In genomic region chr7:16045538-16045937, GRCm38 (mm10) we compare ENCODE assay signal across 7 mouse cellular contexts. TPM values are rescaled to one million over a fixed set of nuclear protein-coding genes. Genes with fewer than 3 reads are reported as not detected.
DNase-seq lines count a peak whose midpoint lies in the region; ATAC-seq and TF ChIP-seq lines count a peak whose summit lies in the region.

No protein-coding gene starts in this region.

- peaks cover 18% of the 10 kb centered on the region for H3K4me1 ChIP-seq in liver, adult 2 months (ENCODE audit: control insufficient read depth, insufficient read depth, low read length)
- peaks cover 56% of the 10 kb centered on the region for H3K4me1 ChIP-seq in embryonic facial prominence, embryonic 13.5 days
- H3K4me1 ChIP-seq in intestine, embryonic 14.5 days (replicated peaks; ENCODE audit: control insufficient read depth, insufficient read depth, low read length), result peaks cover 28% of the 10 kb centered on the region
- H3K4me1 ChIP-seq in neural tube, embryonic 12.5 days, result peaks cover 44% of the 10 kb centered on the region

- no peaks in the 10 kb centered on the region for H3K27me3 ChIP-seq in liver, adult 2 months (ENCODE audit: control insufficient read depth, insufficient read depth, low read length)
- no peaks in the 10 kb centered on the region for H3K27me3 ChIP-seq in embryonic facial prominence, embryonic 13.5 days
- no peaks in the 10 kb centered on the region for H3K27me3 ChIP-seq in intestine, embryonic 14.5 days (replicated peaks; ENCODE audit: control insufficient read depth, insufficient read depth, low read length)
- H3K27me3 ChIP-seq in neural tube, embryonic 12.5 days (replicated peaks), result no peaks in the 10 kb centered on the region

- no peak for ATAC-seq in embryonic facial prominence, embryonic 13.5 days (ENCODE audit: insufficient number of reproducible peaks, insufficient read depth, low FRiP score, low TSS enrichment, low read depth)
- ATAC-seq in intestine, embryonic 14.5 days (replicated peaks; ENCODE audit: low FRiP score, low TSS enrichment, low read depth), result no peak
- ATAC-seq in neural tube, embryonic 12.5 days (ENCODE audit: low FRiP score, low read depth), result no peak
- ATAC-seq in cerebellum, adult (ENCODE audit: insufficient number of reproducible peaks, low FRiP score, low TSS enrichment), result no peak

- no peak for TF ChIP-seq POLR2A in liver, adult 2 months (IDR thresholded peaks at IDR 0.05; ENCODE audit: extremely low read depth, insufficient read depth, low read length)

- 45% methylated on average over 2 of the region's 2 CpGs for WGBS in liver, adult 2 months
- WGBS in embryonic facial prominence, embryonic 13.5 days, result 46% methylated on average over 2 of the region's 2 CpGs
- 34% methylated on average over 2 of the region's 2 CpGs for WGBS in intestine, embryonic 14.5 days
- 65% methylated on average over 2 of the region's 2 CpGs for WGBS in neural tube, embryonic 12.5 days

- H3K4me3 ChIP-seq in liver, adult 2 months (ENCODE audit: insufficient read depth, low read depth, low read length), result no peak overlapping the region
- H3K4me3 ChIP-seq in embryonic facial prominence, embryonic 13.5 days, result peak overlapping the region; percentile 84
- peak overlapping the region; percentile 95 for H3K4me3 ChIP-seq in intestine, embryonic 14.5 days (ENCODE audit: low read depth, low read length)
- H3K4me3 ChIP-seq in neural tube, embryonic 12.5 days, result peak overlapping the region; percentile 91

- no peaks in the 10 kb centered on the region for H3K9me3 ChIP-seq in embryonic facial prominence, embryonic 13.5 days
- no peaks in the 10 kb centered on the region for H3K9me3 ChIP-seq in intestine, embryonic 14.5 days (ENCODE audit: control insufficient read depth, low read length)
- no peaks in the 10 kb centered on the region for H3K9me3 ChIP-seq in neural tube, embryonic 12.5 days

- H3K27ac ChIP-seq in liver, adult 2 months (replicated peaks; ENCODE audit: insufficient read depth, low read depth, low read length), result peak overlapping the region; percentile 95
- H3K27ac ChIP-seq in embryonic facial prominence, embryonic 13.5 days, result peak overlapping the region; percentile 99
- peak overlapping the region; percentile 98; the same call in 1 of the 2 replicates for H3K27ac ChIP-seq in intestine, embryonic 14.5 days (ENCODE audit: low read depth)
- H3K27ac ChIP-seq in neural tube, embryonic 12.5 days, result no peak overlapping the region

- no peak for TF ChIP-seq CTCF in liver, adult 2 months (IDR thresholded peaks at IDR 0.05; ENCODE audit: low read depth, low read length)

- peak overlapping the region; percentile 79 for H3K4me2 ChIP-seq in embryonic facial prominence, embryonic 13.5 days
- peak overlapping the region; percentile 73 for H3K4me2 ChIP-seq in intestine, embryonic 14.5 days (ENCODE audit: low read length)
- H3K4me2 ChIP-seq in neural tube, embryonic 12.5 days (replicated peaks), result peak overlapping the region; percentile 83

- H3K9ac ChIP-seq in liver, adult 2 months (ENCODE audit: low read depth, low read length), result no peak overlapping the region; the same call in 1 of the 2 replicates
- peak overlapping the region; percentile 99 for H3K9ac ChIP-seq in embryonic facial prominence, embryonic 13.5 days
- no peak overlapping the region for H3K9ac ChIP-seq in intestine, embryonic 14.5 days (ENCODE audit: low read length)
- 0 out of 2 replicates have a peak overlapping the region, but pooled peaks have one; percentile 13 for H3K9ac ChIP-seq in neural tube, embryonic 12.5 days

- no peaks in the 10 kb centered on the region for H3K36me3 ChIP-seq in liver, adult 2 months (ENCODE audit: control insufficient read depth, insufficient read depth, low read length)
- no peaks in the 10 kb centered on the region for H3K36me3 ChIP-seq in embryonic facial prominence, embryonic 13.5 days
- H3K36me3 ChIP-seq in intestine, embryonic 14.5 days (ENCODE audit: control insufficient read depth, insufficient read depth, low read length), result peaks cover 5% of the 10 kb centered on the region; the same call in 1 of the 2 replicates
- H3K36me3 ChIP-seq in neural tube, embryonic 12.5 days, result 0 out of 2 replicates have a peak, but pooled peaks cover 3% of the 10 kb centered on the region

- no peak for DNase-seq in liver, adult 2 months (ENCODE audit: extremely low read depth, low read depth, low spot score)
- no peak for DNase-seq in liver
- DNase-seq in intestine, embryonic 14.5 days (ENCODE audit: low spot score), result no peak
- no peak for DNase-seq in left cerebral cortex, postnatal 4 days

- intact Hi-C loops in left cerebral cortex, postnatal 4 days (cut with DNase I), result loop anchor here (5.0 kb wide), 1 partner anchor 63 kb away; no protein-coding TSS in a partner anchor

- peaks cover 54% of the 10 kb centered on the region for H3K79me2 ChIP-seq in liver, adult 2 months (ENCODE audit: control insufficient read depth, insufficient read depth, low read length)

RNA-seq across cellular contexts. Expression of gene Bicra, which starts 2.2 kb away (rescaled TPM):
- 0.55 and 0.87 TPM in 2 replicates for total RNA-seq in liver, adult 2 months (2014; rRNA removed)
- polyA plus RNA-seq in liver, adult 2 months (2012; rRNA removed), result 3.6 and 4.6 TPM in 2 replicates
- polyA plus RNA-seq in embryonic facial prominence, embryonic 13.5 days (2015; fragmentation: Nextera tagmentation; extraction: Ambion mirVana), result 9.5 and 10.4 TPM in 2 replicates
- polyA plus RNA-seq in intestine, embryonic 14.5 days (2014; fragmentation: Nextera tagmentation; extraction: Ambion mirVana), result 6.8 and 7.4 TPM in 2 replicates
- polyA plus RNA-seq in neural tube, embryonic 12.5 days (2016; fragmentation: Nextera tagmentation; extraction: Ambion mirVana), result 10.1 and 10.7 TPM in 2 replicates
- 10 to 100 TPM; 25.3 to 25.8 TPM for total RNA-seq in left cerebral cortex, postnatal 4 days (2021)

RNA-seq across cellular contexts. Expression of gene Zfp541, which starts 16.1 kb away (rescaled TPM):
- not detected in 2 replicates for total RNA-seq in liver, adult 2 months (2014; rRNA removed)
- 0.02 TPM in 1 of 2 replicates, not detected in the other for polyA plus RNA-seq in liver, adult 2 months (2012; rRNA removed)
- 0.07 and 0.11 TPM in 2 replicates for polyA plus RNA-seq in embryonic facial prominence, embryonic 13.5 days (2015; fragmentation: Nextera tagmentation; extraction: Ambion mirVana)
- polyA plus RNA-seq in intestine, embryonic 14.5 days (2014; fragmentation: Nextera tagmentation; extraction: Ambion mirVana), result 0.04 TPM in 2 replicates
- polyA plus RNA-seq in neural tube, embryonic 12.5 days (2016; fragmentation: Nextera tagmentation; extraction: Ambion mirVana), result 0.05 TPM in 1 of 2 replicates, not detected in the other
- total RNA-seq in left cerebral cortex, postnatal 4 days (2021), result under 1 TPM; 0.38 to 0.58 TPM

RNA-seq across cellular contexts. Expression of gene Napa, which starts 52.7 kb away (rescaled TPM):
- 47.4 and 58.7 TPM in 2 replicates for total RNA-seq in liver, adult 2 months (2014; rRNA removed)
- polyA plus RNA-seq in liver, adult 2 months (2012; rRNA removed), result 101 and 146 TPM in 2 replicates
- 195 and 216 TPM in 2 replicates for polyA plus RNA-seq in embryonic facial prominence, embryonic 13.5 days (2015; fragmentation: Nextera tagmentation; extraction: Ambion mirVana)
- 206 and 208 TPM in 2 replicates for polyA plus RNA-seq in intestine, embryonic 14.5 days (2014; fragmentation: Nextera tagmentation; extraction: Ambion mirVana)
- 186 and 216 TPM in 2 replicates for polyA plus RNA-seq in neural tube, embryonic 12.5 days (2016; fragmentation: Nextera tagmentation; extraction: Ambion mirVana)
- total RNA-seq in left cerebral cortex, postnatal 4 days (2021), result 100 to 1,000 TPM; 141 to 157 TPM

Comparison
In these comparisons a context has a peak if more than half of its experiments do, and no peak if none do; other contexts are left out.
1. H3K9ac ChIP-seq: peak in embryonic facial prominence, embryonic 13.5 days (single experiment) and neural tube, embryonic 12.5 days (single experiment); none in liver, adult 2 months (single experiment) and intestine, embryonic 14.5 days (single experiment).
2. Peak in every context shown above with its lines, with median percentiles within 50 percentile points of each other: H3K4me2 ChIP-seq.